Mouse (Mus musculus): ENCODE results near the gene Ctbs.

Gene Ctbs

GRCm38 (mm10) chr3:146449745-146450250 lies at the start of gene Ctbs:
TSS of gene Ctbs (plus strand) at chr3:146449795.
- DNase-seq (ENCODE audit: inconsistent ontology term), result no peak

GRCm38 (mm10) chr3:146403770-146404169 lies 45.8 kb upstream of the Ctbs start:
- DNase-seq (ENCODE audit: inconsistent ontology term), result no peak

GRCm38 (mm10) chr3:146404311-146405201 lies 45.0 kb upstream of the Ctbs start, which contains the start of gene Ssx2ip:
TSS of gene Ssx2ip (plus strand) at chr3:146404642.
- DNase-seq (ENCODE audit: inconsistent ontology term), result peak; percentile 96

- DNase-seq (ENCODE audit: inconsistent ontology term), result peak; percentile 37
Measured at GRCm38 (mm10) chr3:146405213-146406006, 44.2 kb upstream of the Ctbs start.

GRCm38 (mm10) chr3:146406007-146406341 lies 43.6 kb upstream of the Ctbs start:
- no peak for DNase-seq (ENCODE audit: inconsistent ontology term)

- DNase-seq (ENCODE audit: inconsistent ontology term), result no peak
Measured at GRCm38 (mm10) chr3:146407086-146407721, 42.4 kb upstream of the Ctbs start.

- no peak for DNase-seq (ENCODE audit: inconsistent ontology term)
Measured at GRCm38 (mm10) chr3:146410114-146410513, 39.5 kb upstream of the Ctbs start.

GRCm38 (mm10) chr3:146412008-146412407 lies 37.6 kb upstream of the Ctbs start:
- peak; percentile 68 for DNase-seq (ENCODE audit: inconsistent ontology term)

- no peak for DNase-seq (ENCODE audit: inconsistent ontology term)
Measured at GRCm38 (mm10) chr3:146412480-146412879, 37.1 kb upstream of the Ctbs start.

- DNase-seq (ENCODE audit: inconsistent ontology term), result no peak
Measured at GRCm38 (mm10) chr3:146413016-146413415, 36.6 kb upstream of the Ctbs start.

- no peak for DNase-seq (ENCODE audit: inconsistent ontology term)
Measured at GRCm38 (mm10) chr3:146413992-146414391, 35.6 kb upstream of the Ctbs start.

GRCm38 (mm10) chr3:146414555-146414954 lies 35.0 kb upstream of the Ctbs start:
- no peak for DNase-seq (ENCODE audit: inconsistent ontology term)

- DNase-seq (ENCODE audit: inconsistent ontology term), result no peak
Measured at GRCm38 (mm10) chr3:146417873-146418272, 31.7 kb upstream of the Ctbs start.

- DNase-seq (ENCODE audit: inconsistent ontology term), result no peak
Measured at GRCm38 (mm10) chr3:146418901-146419300, 30.7 kb upstream of the Ctbs start.

- no peak for DNase-seq (ENCODE audit: inconsistent ontology term)
Measured at GRCm38 (mm10) chr3:146419534-146419933, 30.1 kb upstream of the Ctbs start.

GRCm38 (mm10) chr3:146419992-146420537 lies 29.5 kb upstream of the Ctbs start:
- no peak for DNase-seq (ENCODE audit: inconsistent ontology term)

GRCm38 (mm10) chr3:146421787-146422186 lies 27.8 kb upstream of the Ctbs start:
- no peak for DNase-seq (ENCODE audit: inconsistent ontology term)

- no peak for DNase-seq (ENCODE audit: inconsistent ontology term)
Measured at GRCm38 (mm10) chr3:146423710-146424109, 25.9 kb upstream of the Ctbs start.

GRCm38 (mm10) chr3:146424306-146424900 lies 25.2 kb upstream of the Ctbs start:
- DNase-seq (ENCODE audit: inconsistent ontology term), result peak; percentile 43

- no peak for DNase-seq (ENCODE audit: inconsistent ontology term)
Measured at GRCm38 (mm10) chr3:146425902-146426301, 23.7 kb upstream of the Ctbs start.

- DNase-seq (ENCODE audit: inconsistent ontology term), result no peak
Measured at GRCm38 (mm10) chr3:146426489-146426888, 23.1 kb upstream of the Ctbs start.
